In genomic region chr6:126940451-126940850, GRCm38 (mm10) we compare ENCODE assay signal across 1 mouse cellular context.
TF ChIP-seq lines count a peak whose summit lies in the region.

No protein-coding gene starts in this region.

TF ChIP-seq in MEL, 35 proteins besides CTCF, POLR2A, EP300 and RAD21 (continued from another document):
- TF ChIP-seq ZNF384 (IDR thresholded peaks at IDR 0.05; ENCODE audit: low read depth, low read length) (peak; percentile 25; the same call in 1 of the 2 replicates), TBP (IDR thresholded peaks at IDR 0.05; ENCODE audit: low read depth, low read length) (peak; percentile 44; the same call in 1 of the 2 replicates), TCF12 (IDR thresholded peaks at IDR 0.05; ENCODE audit: low read depth, low read length) (no peak), RCOR1 (IDR thresholded peaks at IDR 0.05; ENCODE audit: low read depth, low read length) (no peak), BHLHE40 (IDR thresholded peaks at IDR 0.05; ENCODE audit: borderline replicate concordance, low read depth, low read length) (no peak), ZC3H11A (IDR thresholded peaks at IDR 0.05; ENCODE audit: low read depth, low read length) (peak; percentile 34), MYC (IDR thresholded peaks at IDR 0.05; ENCODE audit: low read depth, low read length) (peak; percentile 64; the same call in 1 of the 2 replicates), SMC3 (IDR thresholded peaks at IDR 0.05; ENCODE audit: low read depth, low read length) (peak; percentile 59), ETS1 (IDR thresholded peaks at IDR 0.05; ENCODE audit: low read depth, low read length) (peak; percentile 49; the same call in 1 of the 2 replicates), GATA1 (IDR thresholded peaks at IDR 0.05; ENCODE audit: low read depth, low read length) (no peak), CHD1 (IDR thresholded peaks at IDR 0.05; ENCODE audit: low read depth, low read length) (no peak), ELF1 (IDR thresholded peaks at IDR 0.05; ENCODE audit: low read depth, low read length) (peak; percentile 67), MYB (IDR thresholded peaks at IDR 0.05; ENCODE audit: low read depth, low read length) (0 out of 2 replicates have a peak, but pooled peaks have one; percentile 29), MAZ (IDR thresholded peaks at IDR 0.05; ENCODE audit: low read depth, low read length) (0 out of 2 replicates have a peak, but pooled peaks have one; percentile 11), NELFE (IDR thresholded peaks at IDR 0.05; ENCODE audit: low read depth, low read length) (0 out of 2 replicates have a peak, but pooled peaks have one; percentile 27)
TF ChIP-seq in MEL: peak in this region for 12.
